Mouse (Mus musculus) thymus, adult 2 months (tissue): ENCODE data around the gene Tulp1.

Source experiments
- CTCF ChIP-seq: fragments of 200-500 bp; IDR thresholded peaks from 2 replicates; pipeline ENCODE4 v1.5.1; 2012; ENCODE audit warnings: mild to moderate bottlenecking, control low read depth, low read length, moderate library complexity, borderline replicate concordance; ENCODE audit not compliant: control insufficient read depth, poor library complexity, insufficient read depth; ENCODE audit errors: extremely low read depth
- POLR2A ChIP-seq: fragments of 200-500 bp; IDR thresholded peaks from 2 replicates; pipeline ENCODE4 v1.6.1; 2012; ENCODE audit warnings: mild to moderate bottlenecking, low read length, control low read depth, moderate library complexity; ENCODE audit not compliant: control insufficient read depth, poor library complexity, insufficient read depth; ENCODE audit errors: extremely low read depth

DNA sequence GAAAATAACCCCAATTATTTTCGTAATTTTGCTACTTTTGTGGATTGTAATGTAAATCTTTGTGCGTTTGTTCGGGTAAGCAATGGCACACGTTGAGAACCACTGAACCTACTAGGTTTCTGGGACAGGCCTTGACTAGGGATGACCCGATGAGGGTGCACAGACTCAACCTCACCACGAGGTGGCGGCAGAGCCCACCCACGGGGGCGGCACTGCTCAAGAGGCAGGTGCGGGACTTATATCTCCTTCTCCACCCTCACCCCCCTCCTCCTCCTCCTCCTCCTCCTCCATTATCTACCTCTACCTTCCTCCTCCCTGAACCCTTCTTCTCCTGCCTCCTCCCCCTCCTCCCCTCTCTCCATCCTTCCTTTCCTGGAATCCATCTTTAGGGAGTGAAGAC, 8.8 kb upstream of the Tulp1 start:
- TF ChIP-seq CTCF, result peak; percentile 95; the same call in 1 of the 2 replicates
- TF ChIP-seq POLR2A, result no peak
